In genomic region chr6:147199955-147200354, GRCm38 (mm10) we compare ENCODE assay signal across 22 mouse cellular contexts.
DNase-seq lines count a peak whose midpoint lies in the region; TF ChIP-seq lines count a peak whose summit lies in the region.
"Had no signal": no experiment of that assay in that cellular context is flagged by ENCODE, and none has a peak within 500 bp of the region (broad histone marks: within the 10 kb centered on the region; RNA-seq: fewer than 3 reads in every experiment).

No protein-coding gene starts in this region.

- no peak overlapping the region for H3K27ac ChIP-seq in heart, embryonic 10.5 days
- H3K27ac ChIP-seq: heart, embryonic 13.5 days; intestine, embryonic 15.5 days; layer of hippocampus, adult 2 months; limb, embryonic 10.5 days; liver, embryonic 15.5 days; midbrain, embryonic 15.5 days; stomach, embryonic 15.5 days had no signal

- intact Hi-C loops in heart, postnatal 10 days (cut with DNase I): no loop called here

- H3K36me3 ChIP-seq in heart, embryonic 10.5 days: no peaks in the 10 kb centered on the region
- H3K36me3 ChIP-seq: heart, embryonic 13.5 days; intestine, embryonic 15.5 days; limb, embryonic 10.5 days; liver, embryonic 15.5 days; midbrain, embryonic 15.5 days; stomach, embryonic 15.5 days had no signal

- DNase-seq in adrenal gland, adult (ENCODE audit: inconsistent age in 2 of 2, low spot score in 1 of 2): peak; percentile 13 to 28
- no peak for DNase-seq in adrenal gland, adult 18-20 months (ENCODE audit: low spot score in 2 of 2)
- DNase-seq in heart, postnatal 10 days: peak; percentile 25 to 26
- DNase-seq in heart, embryonic 10.5 days (ENCODE audit: low spot score): no peak
- DNase-seq in lung, postnatal 4 days: peak; percentile 5 to 43
- DNase-seq in lung, adult 2 months: no peak
- no peak for DNase-seq in urinary bladder, adult 18-20 months (ENCODE audit: low spot score in 2 of 2)
- DNase-seq: cerebellum, adult 18-20 months; cerebellum, postnatal 14 days; forebrain, postnatal 0 days; kidney, adult 9 months; kidney, postnatal 25 days; liver; right cerebral cortex, adult 18-20 months; thymus, postnatal 25 days had no signal

- no peaks in the 10 kb centered on the region for H3K4me1 ChIP-seq in heart, embryonic 10.5 days
- no peaks in the 10 kb centered on the region for H3K4me1 ChIP-seq in lung, adult 2 months (ENCODE audit: control insufficient read depth, insufficient read depth, low read length)
- H3K4me1 ChIP-seq: intestine, embryonic 15.5 days; limb, embryonic 10.5 days; liver, embryonic 15.5 days; midbrain, embryonic 15.5 days; stomach, embryonic 15.5 days had no signal

- WGBS in heart, embryonic 10.5 days: 75% methylated on average over 7 of the region's 7 CpGs
- 49% methylated on average over 7 of the region's 7 CpGs for WGBS in lung, adult 2 months

- no peaks in the 10 kb centered on the region for H3K27me3 ChIP-seq in heart, embryonic 10.5 days (ENCODE audit: insufficient read depth, poor library complexity, severe bottlenecking)
- H3K27me3 ChIP-seq: heart, embryonic 13.5 days; intestine, embryonic 15.5 days; liver, embryonic 15.5 days; midbrain, embryonic 15.5 days; stomach, embryonic 15.5 days had no signal

- TF ChIP-seq POLR2A in lung, adult 2 months (IDR thresholded peaks at IDR 0.05; ENCODE audit: borderline replicate concordance, extremely low read depth, low read depth, low read length): no peak

- no peak for TF ChIP-seq CTCF in lung, adult 2 months (IDR thresholded peaks at IDR 0.05; ENCODE audit: insufficient read depth, low read length)

- no peak overlapping the region for H3K4me3 ChIP-seq in heart, embryonic 10.5 days
- H3K4me3 ChIP-seq in lung, adult 2 months (replicated peaks; ENCODE audit: extremely low read depth, low read depth, low read length): no peak overlapping the region
- H3K4me3 ChIP-seq: heart, embryonic 13.5 days; intestine, embryonic 15.5 days; layer of hippocampus, adult 2 months; limb, embryonic 10.5 days; liver, embryonic 15.5 days; midbrain, embryonic 15.5 days; stomach, embryonic 15.5 days had no signal

- no peaks in the 10 kb centered on the region for H3K9me3 ChIP-seq in heart, embryonic 10.5 days
- H3K9me3 ChIP-seq: heart, embryonic 13.5 days; intestine, embryonic 15.5 days; limb, embryonic 10.5 days; liver, embryonic 15.5 days; midbrain, embryonic 15.5 days; stomach, embryonic 15.5 days had no signal

Comparison
In these comparisons a context has a peak if more than half of its experiments do, and no peak if none do; other contexts are left out.
1. DNase-seq: peak in adrenal gland, adult (2 of 2), heart, postnatal 10 days (2 of 2) and lung, postnatal 4 days (2 of 2); none in adrenal gland, adult 18-20 months (0 of 2), heart, embryonic 10.5 days (single experiment), lung, adult 2 months (single experiment) and urinary bladder, adult 18-20 months (0 of 2).